Mouse (Mus musculus) cerebellum, adult 2 months (tissue): ENCODE data around the gene 1700017N19Rik.

Experiments used
- CTCF ChIP-seq: fragments of 200-500 bp; IDR thresholded peaks from 2 replicates; pipeline ENCODE4 v1.5.1; 2011; ENCODE audit warnings: low read depth, mild to moderate bottlenecking, control low read depth, low read length, moderate library complexity, borderline replicate concordance; ENCODE audit not compliant: insufficient read depth
- POLR2A ChIP-seq: fragments of 200-500 bp; IDR thresholded peaks from 2 replicates; pipeline ENCODE4 v1.6.1; 2011; ENCODE audit warnings: low read length, control low read depth, borderline replicate concordance; ENCODE audit not compliant: insufficient read depth

DNA sequence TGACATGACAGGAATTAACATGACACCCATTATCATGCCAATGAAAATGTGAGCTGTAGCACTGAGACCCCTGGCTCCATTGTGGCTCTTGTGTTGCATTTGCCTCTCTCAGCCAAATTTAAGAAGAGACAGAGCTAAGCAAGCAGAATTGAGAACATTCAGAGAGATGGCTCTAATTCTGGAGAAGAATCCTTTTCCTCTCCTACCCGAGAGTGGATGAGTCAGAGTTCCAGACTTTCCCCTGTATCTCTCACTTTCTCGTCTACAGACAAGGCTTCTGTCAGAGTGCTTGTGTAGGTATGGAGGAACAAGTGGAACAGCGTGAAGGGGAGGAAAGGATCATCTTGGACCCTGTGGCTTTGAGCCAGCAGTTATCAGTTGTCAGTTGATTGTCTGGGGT is 26.2 kb upstream of the 1700017N19Rik start:
- TF ChIP-seq POLR2A (no peak), CTCF (no peak)
